Mouse (Mus musculus) bone marrow macrophage, adult 2 months (primary cell): ENCODE measurements around the gene Gcc2. TPM values are rescaled to one million over a fixed set of nuclear protein-coding genes. Genes with fewer than 3 reads are reported as not detected.
"Not testable (repeated sequence)": the region's sequence is repeated elsewhere in the genome, so short reads cannot be mapped to it uniquely, and the experiment has no call there.

Experiments
- H3K27ac ChIP-seq: 2 replicates; pipeline ENCODE4 v1.5.1; 2012; ENCODE audit warnings: low read depth, low read length; ENCODE audit not compliant: insufficient read depth
- H3K4me1 ChIP-seq: 2 replicates; pipeline ENCODE4 v1.6.1; 2012; ENCODE audit warnings: low read length; ENCODE audit not compliant: control insufficient read depth, insufficient read depth
- H3K4me3 ChIP-seq: 2 replicates; pipeline ENCODE4 v1.5.1; 2012; ENCODE audit warnings: mild to moderate bottlenecking, low read length, moderate library complexity; ENCODE audit not compliant: insufficient read depth
- CTCF ChIP-seq: IDR thresholded peaks from 2 replicates; pipeline ENCODE4 v1.5.1; 2012; ENCODE audit warnings: low read depth, mild to moderate bottlenecking, low read length, moderate library complexity
- POLR2A ChIP-seq: IDR thresholded peaks from 2 replicates; pipeline ENCODE4 v1.6.1; 2012; ENCODE audit warnings: mild to moderate bottlenecking, low read depth, low read length, borderline replicate concordance
- polyA plus RNA-seq: library from polyadenylated mRNA; stranded (reverse); fragments of >200 nt; gene quantifications from 2 replicates; pipeline ENCODE4 v1.2.4, GENCODE M21; 2012; ENCODE audit not compliant: missing spikeins, insufficient read depth, insufficient read length

Gcc2 gene
- polyA plus RNA-seq, 1 experiment = 25.0 TPM

DNA sequence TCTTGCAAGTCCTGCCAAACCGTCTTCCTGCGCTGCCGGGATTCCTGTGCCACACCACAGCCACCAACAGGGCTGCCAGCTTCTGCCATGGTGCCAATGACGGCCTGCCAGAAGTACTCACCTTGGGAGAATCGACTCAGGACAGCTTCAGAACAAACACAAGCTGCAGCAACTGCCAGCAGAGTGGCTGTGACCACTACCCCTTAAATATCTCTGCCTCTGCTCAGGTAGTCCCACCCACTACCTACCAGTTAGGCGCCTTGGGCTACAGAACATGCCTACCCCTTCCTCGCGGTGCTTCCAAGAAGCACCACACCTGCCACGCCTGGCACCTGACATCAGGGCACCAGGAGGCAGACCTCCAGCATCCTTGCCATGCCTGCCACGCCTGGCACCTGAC lies 18.7 kb upstream of the Gcc2 start, which contains the start of gene Gm4981:
Gene Gm4981, minus strand, starts transcription at position 89 of the 400 bp plus-strand sequence.
- Histone ChIP-seq H3K4me1 (no peaks in the 10 kb centered on the region), H3K4me3 (no peak within 1 kb of the TSS), H3K27ac (no peak within 1 kb of the TSS)
- no peak for TF ChIP-seq CTCF
- TF ChIP-seq POLR2A = no peak

DNA sequence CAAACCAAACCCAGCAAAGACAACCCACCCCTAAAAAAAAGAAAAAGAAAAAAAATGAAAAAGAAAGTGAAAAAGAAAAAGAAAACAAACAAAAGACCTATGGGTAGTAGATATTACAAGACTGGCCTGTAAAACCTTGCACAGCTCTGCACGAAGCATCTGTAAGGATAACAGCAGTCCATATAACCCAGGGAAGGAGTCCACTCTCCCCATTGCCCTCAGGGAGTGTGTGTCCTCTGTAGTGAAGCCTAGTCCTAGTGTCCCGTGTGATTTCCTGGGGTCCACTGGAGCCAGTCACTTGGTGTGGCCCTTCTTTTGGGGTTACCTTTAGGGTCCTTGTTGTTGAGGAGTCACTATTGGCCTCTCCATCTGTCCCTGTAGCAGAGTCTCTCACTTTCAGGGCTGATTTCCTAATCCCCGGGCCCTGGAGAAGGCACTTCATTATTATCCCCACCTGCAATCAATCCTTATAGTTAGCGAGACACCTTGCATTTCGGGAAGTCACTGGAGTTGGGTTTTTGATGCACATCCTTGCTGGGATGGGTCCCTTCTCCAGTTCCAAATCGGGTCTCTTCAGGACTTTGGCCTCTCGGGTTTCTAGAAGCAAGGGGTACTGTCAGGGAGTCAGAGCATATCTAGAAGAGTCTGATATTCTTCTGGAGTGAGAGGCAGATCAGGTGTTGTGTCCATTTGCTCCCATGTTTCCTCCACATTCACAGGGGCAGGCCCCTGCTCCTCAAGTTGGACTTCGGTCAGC lies 16.1 kb upstream of the Gcc2 start:
- not testable (repeated sequence) for H3K27ac ChIP-seq, H3K4me3 ChIP-seq, H3K4me1 ChIP-seq

DNA sequence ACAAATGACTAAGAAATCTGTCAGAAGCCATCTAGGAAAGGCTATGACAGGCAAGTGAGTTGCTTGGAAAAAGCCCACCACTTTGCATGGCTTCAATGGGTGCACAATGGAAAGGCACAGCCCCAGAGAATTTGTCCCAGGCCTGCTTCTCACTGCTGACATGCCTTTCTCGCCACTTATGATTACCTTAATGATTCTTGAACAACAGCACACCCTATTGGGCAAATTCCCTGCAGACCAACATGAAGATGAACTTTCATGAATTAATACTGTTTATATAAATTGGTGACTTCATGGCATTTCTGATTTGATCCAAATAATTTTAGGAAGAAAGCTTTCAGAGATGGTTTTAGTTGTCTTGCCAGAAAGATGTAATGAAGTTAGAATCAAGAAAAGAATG lies 5.8 kb upstream of the Gcc2 start:
- 0 out of 2 replicates have a peak, but pooled peaks cover 2% of the 10 kb centered on the region for H3K4me1 ChIP-seq
- TF ChIP-seq CTCF = no peak
- no peak for TF ChIP-seq POLR2A
- H3K27ac ChIP-seq = no peak overlapping the region
- H3K4me3 ChIP-seq = no peak overlapping the region

DNA sequence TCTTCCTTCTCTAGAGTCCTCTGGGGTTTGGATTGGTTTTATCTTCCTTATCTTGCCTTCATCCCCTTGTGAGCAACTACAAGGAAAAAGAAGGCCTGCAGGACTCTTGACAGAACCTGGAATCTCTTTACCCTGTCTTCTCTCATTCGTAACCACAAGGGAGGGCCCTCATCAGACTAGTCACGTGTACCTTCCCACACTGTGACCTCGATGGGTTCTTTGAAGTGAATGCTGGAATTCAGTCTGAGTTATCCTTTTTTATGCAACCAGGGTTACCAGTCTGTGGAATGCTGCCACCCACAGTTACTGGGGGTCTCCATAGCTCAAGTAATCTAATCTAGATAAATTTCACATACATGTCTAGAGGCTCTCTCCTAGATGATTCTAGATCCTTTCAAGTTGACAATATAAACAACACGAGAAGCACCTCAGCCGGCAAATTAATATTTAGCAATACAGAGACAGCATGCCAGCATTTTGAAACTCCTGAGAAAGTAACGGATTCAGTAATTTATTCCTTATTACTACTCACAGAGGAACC lies 592 bp upstream of the Gcc2 start:
- H3K27ac ChIP-seq = no peak overlapping the region
- no peak for TF ChIP-seq POLR2A
- TF ChIP-seq CTCF = no peak
- peak overlapping the region; percentile 97 for H3K4me3 ChIP-seq
- H3K4me1 ChIP-seq = 0 out of 2 replicates have a peak, but pooled peaks cover 2% of the 10 kb centered on the region

DNA sequence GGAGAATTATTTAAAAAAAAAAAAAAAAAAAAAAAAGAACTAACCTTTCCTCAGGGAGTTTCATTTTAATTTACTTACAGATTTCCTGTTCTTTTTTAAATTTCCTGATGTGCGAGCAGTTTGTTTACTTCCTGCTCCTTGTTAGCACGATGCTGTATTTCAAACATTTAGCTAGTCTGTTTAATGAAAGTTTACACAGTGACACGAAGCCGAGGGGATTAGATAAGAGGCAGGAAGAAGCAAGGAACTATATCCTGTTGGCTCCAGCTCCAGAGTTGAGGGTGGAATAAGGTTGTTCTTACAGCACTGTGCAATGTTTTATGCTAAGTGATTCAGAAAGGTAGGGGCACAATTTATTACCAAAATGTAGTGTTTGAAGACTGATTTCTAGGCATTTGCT lies 657 bp downstream of the Gcc2 start:
- Histone ChIP-seq H3K4me1 (0 out of 2 replicates have a peak, but pooled peaks cover 2% of the 10 kb centered on the region), H3K27ac (no peak overlapping the region), H3K4me3 (peak overlapping the region; percentile 97)
- TF ChIP-seq POLR2A (no peak), CTCF (no peak)

DNA sequence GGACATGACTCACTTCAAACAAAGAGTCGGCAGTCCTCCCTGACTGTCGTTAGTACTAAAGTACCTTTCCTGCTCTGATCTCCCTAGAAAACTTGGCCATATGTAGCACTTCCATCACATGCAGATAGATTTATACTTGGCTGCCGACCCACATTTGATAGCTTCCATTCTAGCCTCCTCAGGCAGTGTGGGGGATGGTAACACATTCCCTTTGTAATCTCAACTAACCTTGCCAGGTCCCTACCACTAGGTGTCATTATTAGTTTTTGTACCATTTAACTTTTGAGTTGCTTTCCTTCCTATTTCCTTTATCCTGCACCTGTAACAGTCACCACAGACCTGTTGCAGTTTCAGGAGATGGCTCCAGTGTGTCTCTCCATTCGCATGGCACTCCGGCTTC lies 3.2 kb downstream of the Gcc2 start:
- no peak overlapping the region for H3K27ac ChIP-seq
- TF ChIP-seq CTCF = no peak
- TF ChIP-seq POLR2A = no peak
- H3K4me3 ChIP-seq = no peak overlapping the region
- H3K4me1 ChIP-seq = 0 out of 2 replicates have a peak, but pooled peaks cover 2% of the 10 kb centered on the region

DNA sequence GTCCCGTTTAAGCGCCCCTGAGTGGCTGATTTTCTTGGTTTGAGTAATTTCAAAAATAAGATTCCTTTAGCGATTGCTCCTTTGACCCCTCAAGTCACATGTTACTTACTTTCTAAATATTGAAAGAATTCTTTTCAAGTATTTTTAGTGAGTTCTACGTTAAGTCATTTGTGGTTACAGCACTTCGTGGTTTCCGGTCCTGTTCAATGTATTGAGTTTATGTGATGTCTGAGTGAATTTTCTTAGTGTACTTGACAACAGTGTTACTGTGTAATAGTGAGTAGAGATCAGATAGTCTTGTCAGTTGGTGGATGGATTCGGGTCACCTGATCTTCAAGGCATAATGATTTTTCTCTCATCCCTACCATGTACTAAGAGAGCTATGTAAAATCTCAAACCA lies 26.9 kb downstream of the Gcc2 start:
- TF ChIP-seq CTCF = no peak
- no peak for TF ChIP-seq POLR2A
- no peaks in the 10 kb centered on the region for H3K4me1 ChIP-seq

DNA sequence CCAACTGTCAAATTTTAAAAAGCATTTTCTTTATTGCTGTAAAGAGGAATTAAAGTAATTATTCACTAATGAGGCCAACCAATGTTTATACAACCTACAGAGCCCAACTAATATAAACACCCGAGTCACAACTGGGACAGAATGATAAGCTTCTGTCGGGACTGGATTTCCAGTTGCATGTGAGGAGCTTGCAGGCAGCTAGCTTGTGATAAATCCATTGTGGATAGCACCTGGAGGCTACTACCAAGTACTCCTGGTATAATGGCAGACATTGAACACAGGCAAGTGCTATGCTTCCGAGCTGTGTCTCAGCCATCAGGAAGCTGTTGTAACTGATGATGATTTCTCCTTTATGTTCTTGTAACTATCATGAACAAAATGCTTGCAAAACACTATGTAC lies 35.4 kb downstream of the Gcc2 start:
- H3K4me1 ChIP-seq = peaks cover 2% of the 10 kb centered on the region; the same call in 1 of the 2 replicates
- no peak overlapping the region for H3K4me3 ChIP-seq
- TF ChIP-seq POLR2A = no peak
- TF ChIP-seq CTCF = no peak
- H3K27ac ChIP-seq = no peak overlapping the region

More for the DNA sequence above, 26.9 kb downstream of the Gcc2 start:
- Histone ChIP-seq H3K27ac (no peak overlapping the region), H3K4me3 (no peak overlapping the region)

DNA sequence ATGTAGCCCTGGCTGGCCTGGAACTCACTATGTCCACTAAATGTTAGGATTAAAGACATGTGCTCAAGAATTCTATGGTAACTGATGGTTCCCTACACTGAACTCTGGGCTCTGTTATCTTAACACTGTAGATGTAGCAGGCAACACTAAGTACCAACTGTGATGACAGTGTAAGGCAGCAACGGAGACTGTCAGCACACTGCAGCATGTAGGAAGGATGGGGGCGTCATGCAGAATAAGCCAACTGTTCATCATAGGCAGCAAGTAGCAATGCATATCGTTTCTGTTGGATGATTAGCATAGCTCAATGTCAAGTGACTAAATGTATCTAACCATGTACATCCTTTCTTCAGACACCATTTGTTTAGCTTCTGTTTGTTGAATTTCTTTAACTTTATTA lies 38.9 kb downstream of the Gcc2 start:
- H3K27ac ChIP-seq = no peak overlapping the region
- peaks cover 10% of the 10 kb centered on the region for H3K4me1 ChIP-seq
- TF ChIP-seq POLR2A (no peak), CTCF (no peak)
- no peak overlapping the region for H3K4me3 ChIP-seq

DNA sequence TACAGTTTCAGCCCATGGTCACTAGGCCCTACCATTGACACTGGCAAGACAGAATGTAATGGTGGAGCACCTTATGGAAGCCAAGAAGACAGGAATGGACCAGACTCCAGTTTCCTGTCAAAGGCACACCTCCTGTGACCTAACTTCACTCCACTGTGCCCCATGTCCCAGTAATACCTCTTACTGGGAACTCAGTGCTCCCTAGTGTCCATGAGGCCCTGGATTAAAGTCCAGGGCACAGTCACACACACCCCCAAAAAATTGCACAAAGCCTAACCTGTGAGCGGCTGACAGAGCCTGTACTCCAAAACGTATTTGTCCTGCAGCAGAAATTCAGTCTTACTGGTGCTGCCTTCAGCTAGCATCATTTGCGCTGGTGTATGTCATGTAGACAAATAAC lies 40.3 kb downstream of the Gcc2 start:
- peaks cover 11% of the 10 kb centered on the region for H3K4me1 ChIP-seq
- H3K27ac ChIP-seq = no peak overlapping the region
- H3K4me3 ChIP-seq = no peak overlapping the region
- TF ChIP-seq CTCF (no peak), POLR2A (no peak)
